Mouse (Mus musculus): ENCODE results near the gene Fbxo3. TPM values are rescaled to one million over a fixed set of nuclear protein-coding genes. Genes with fewer than 3 reads are reported as not detected.
"Not testable (repeated sequence)": the region's sequence is repeated elsewhere in the genome, so short reads cannot be mapped to it uniquely, and the experiment has no call there.

The Fbxo3 gene
- 10 to 100 TPM; 41.4 to 47.0 TPM for total RNA-seq (2021)
- long read RNA-seq, experiment 1, full-length matches to known transcripts: 66 of 98 reads
- long read RNA-seq, experiment 1, partial matches to known transcripts: 7 of 98 reads
- long read RNA-seq, experiment 1, other reads (novel, unspliced or antisense): 25 of 98 reads
- long read RNA-seq, experiment 2, full-length matches to known transcripts: 81 of 107 reads
- long read RNA-seq, experiment 2, partial matches to known transcripts: 4 of 107 reads
- long read RNA-seq, experiment 2, other reads (novel, unspliced or antisense): 22 of 107 reads

GRCm38 (mm10) chr2:104027458-104028138 is at the start of gene Fbxo3:
TSS of gene Fbxo3 (plus strand) at chr2:104027721.
- peak; percentile 75 to 85 for DNase-seq (ENCODE audit: low spot score in 2 of 2)

- peak; percentile 62 to 75 for DNase-seq (ENCODE audit: low spot score in 2 of 2)
Measured at GRCm38 (mm10) chr2:103982250-103982649, 45.3 kb upstream of the Fbxo3 start.

GRCm38 (mm10) chr2:103983146-103983545 is 44.4 kb upstream of the Fbxo3 start:
- DNase-seq (ENCODE audit: low spot score in 2 of 2): no peak

- not testable (repeated sequence) for DNase-seq (ENCODE audit: low spot score in 2 of 2)
Measured at GRCm38 (mm10) chr2:103987595-103987994, 39.9 kb upstream of the Fbxo3 start.

GRCm38 (mm10) chr2:103989724-103990123 is 37.8 kb upstream of the Fbxo3 start:
- DNase-seq (ENCODE audit: low spot score in 2 of 2): no peak

GRCm38 (mm10) chr2:103991303-103991702 is 36.2 kb upstream of the Fbxo3 start:
- DNase-seq (ENCODE audit: low spot score in 2 of 2): no peak

GRCm38 (mm10) chr2:103992162-103992561 is 35.4 kb upstream of the Fbxo3 start:
- DNase-seq (ENCODE audit: low spot score in 2 of 2): no peak

GRCm38 (mm10) chr2:103992618-103993332 is 34.7 kb upstream of the Fbxo3 start:
- DNase-seq (ENCODE audit: low spot score in 2 of 2): no peak

GRCm38 (mm10) chr2:104001076-104001475 is 26.4 kb upstream of the Fbxo3 start:
- no peak for DNase-seq (ENCODE audit: low spot score in 2 of 2)

- DNase-seq (ENCODE audit: low spot score in 2 of 2): no peak
Measured at GRCm38 (mm10) chr2:104001861-104002260, 25.7 kb upstream of the Fbxo3 start.

GRCm38 (mm10) chr2:104002711-104003413 is 24.7 kb upstream of the Fbxo3 start:
- peak in 1 of 2 experiments; percentile 44 for DNase-seq (ENCODE audit: low spot score in 2 of 2)

GRCm38 (mm10) chr2:104007793-104008519 is 19.6 kb upstream of the Fbxo3 start:
- no peak for DNase-seq (ENCODE audit: low spot score in 2 of 2)

- DNase-seq (ENCODE audit: low spot score in 2 of 2): not testable (repeated sequence)
Measured at GRCm38 (mm10) chr2:104008853-104009252, 18.7 kb upstream of the Fbxo3 start.

GRCm38 (mm10) chr2:104023096-104023495 is 4.4 kb upstream of the Fbxo3 start:
- DNase-seq (ENCODE audit: low spot score in 2 of 2): no peak

GRCm38 (mm10) chr2:104024656-104025055 is 2.9 kb upstream of the Fbxo3 start:
- no peak for DNase-seq (ENCODE audit: low spot score in 2 of 2)

- DNase-seq (ENCODE audit: low spot score in 2 of 2): no peak
Measured at GRCm38 (mm10) chr2:104028139-104028723, 710 bp downstream of the Fbxo3 start, which contains the start of gene 4931422A03Rik. TSS of gene 4931422A03Rik (minus strand) at chr2:104028361.

GRCm38 (mm10) chr2:104029074-104029473 is 1.6 kb downstream of the Fbxo3 start:
- no peak for DNase-seq (ENCODE audit: low spot score in 2 of 2)

- no peak for DNase-seq (ENCODE audit: low spot score in 2 of 2)
Measured at GRCm38 (mm10) chr2:104030381-104030780, 2.9 kb downstream of the Fbxo3 start.

- DNase-seq (ENCODE audit: low spot score in 2 of 2): no peak
Measured at GRCm38 (mm10) chr2:104032056-104032455, 4.5 kb downstream of the Fbxo3 start.

GRCm38 (mm10) chr2:104034832-104035472 is 7.4 kb downstream of the Fbxo3 start:
- peak in 1 of 2 experiments; percentile 37 for DNase-seq (ENCODE audit: low spot score in 2 of 2)

Measured in gastrocnemius, postnatal 4 days (tissue).